Mouse (Mus musculus) fat pad, adult 2 months (tissue): ENCODE results near the gene Chd6.

Experiments used
- DNase-seq: peaks from one replicate; pipeline ENCODE4 v3.0.0-alpha.2; 2011; ENCODE audit warnings: low read depth, low spot score; ENCODE audit errors: extremely low read depth

Gene Chd6

GRCm38 (mm10) chr2:160901656-160902412 is 207.0 kb downstream of the Chd6 start:
- DNase-seq = no peak
